Mouse (Mus musculus): ENCODE results near the gene Pde4dip.

The Pde4dip gene

DNA sequence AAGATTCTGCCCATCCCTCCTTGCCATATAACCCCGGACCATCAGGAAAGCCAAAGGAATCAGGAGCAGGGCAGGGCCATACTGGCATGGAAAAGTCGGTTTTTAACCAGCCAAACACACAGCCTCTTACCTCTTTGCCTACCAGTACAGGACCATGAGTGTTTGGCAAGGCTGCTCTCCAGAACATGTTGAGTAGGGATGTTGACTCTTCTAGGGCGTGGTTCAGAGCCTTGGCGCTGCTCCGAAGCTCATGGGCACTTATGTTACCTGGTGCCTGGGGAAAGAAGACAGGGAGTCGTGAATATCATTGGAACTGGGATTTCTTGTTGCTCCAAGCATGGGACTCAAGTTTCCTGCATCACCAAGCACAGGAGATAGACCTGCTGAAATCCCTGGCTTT lies 194.7 kb downstream of the Pde4dip start:
- no peak for DNase-seq (ENCODE audit: low read depth in 1 of 2, low spot score in 2 of 2)

DNA sequence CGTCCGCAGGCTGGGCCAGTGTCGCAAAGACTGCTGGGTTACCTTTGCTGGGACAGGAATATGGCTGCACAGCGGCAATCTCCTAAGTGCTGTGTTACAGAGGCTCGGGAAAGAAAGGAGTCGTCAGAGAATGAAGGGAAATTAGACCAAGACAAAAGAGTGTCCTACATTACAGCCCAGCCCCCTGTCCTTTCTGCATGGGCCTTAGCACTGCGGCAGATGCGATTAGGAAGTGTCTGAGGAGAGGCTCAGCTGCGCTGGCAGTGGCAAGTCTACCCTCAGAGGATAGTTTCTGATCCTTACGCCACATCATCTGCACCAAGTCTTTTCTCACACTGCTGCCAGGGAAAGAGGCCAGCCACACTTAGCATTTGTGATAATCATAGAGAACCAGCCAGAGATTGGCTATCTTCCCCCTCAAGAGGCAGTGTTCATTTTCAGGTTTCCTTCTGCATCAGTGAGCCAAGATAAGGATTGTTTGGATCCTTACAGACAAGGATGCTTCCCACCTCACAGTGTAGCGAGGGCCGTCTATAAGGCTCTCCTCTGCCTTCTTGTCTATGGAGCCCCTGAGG lies 197.0 kb downstream of the Pde4dip start:
- DNase-seq (ENCODE audit: low read depth in 1 of 2, low spot score in 2 of 2) = no peak

DNA sequence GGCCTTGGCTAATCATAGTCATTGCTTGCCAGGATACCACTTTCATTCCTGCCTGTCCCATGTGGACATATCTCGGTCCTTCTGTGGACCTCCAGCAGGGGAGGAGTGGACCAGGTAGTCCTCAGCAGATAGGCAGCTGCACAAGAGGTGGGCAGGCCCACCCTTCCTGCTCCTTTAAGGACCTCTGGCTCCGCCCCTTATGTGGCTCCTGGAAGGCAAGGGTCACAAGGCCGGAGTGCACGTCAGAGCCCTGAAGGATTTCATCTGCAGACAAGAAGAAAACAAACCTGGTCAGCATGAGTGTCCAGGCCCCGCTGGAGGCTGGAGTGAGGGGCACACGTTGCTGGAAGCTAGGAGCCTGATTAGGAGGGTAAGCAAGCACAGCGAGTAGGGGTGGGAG lies 197.9 kb downstream of the Pde4dip start:
- no peak for DNase-seq (ENCODE audit: low read depth in 1 of 2, low spot score in 2 of 2)

DNA sequence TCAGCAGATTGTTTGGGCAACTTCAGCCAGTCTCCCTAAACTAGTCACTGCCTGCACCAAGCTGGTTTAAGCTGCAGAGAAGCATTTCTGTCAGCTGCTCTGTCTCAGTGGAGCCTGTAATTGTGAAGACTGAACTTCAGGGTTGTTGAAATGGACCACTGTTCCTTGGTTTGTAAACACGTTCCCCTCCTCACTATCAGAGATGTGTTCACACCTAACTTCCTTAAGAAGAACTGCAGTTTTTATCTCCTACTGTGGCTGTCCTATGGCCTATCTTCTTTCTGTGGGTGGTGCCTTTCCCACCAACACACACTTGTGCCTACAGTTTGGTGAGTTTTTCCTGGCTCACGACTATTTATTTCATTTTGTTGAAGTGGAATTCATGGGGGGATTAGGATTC lies 199.2 kb downstream of the Pde4dip start:
- DNase-seq (ENCODE audit: low read depth in 1 of 2, low spot score in 2 of 2) = no peak

DNA sequence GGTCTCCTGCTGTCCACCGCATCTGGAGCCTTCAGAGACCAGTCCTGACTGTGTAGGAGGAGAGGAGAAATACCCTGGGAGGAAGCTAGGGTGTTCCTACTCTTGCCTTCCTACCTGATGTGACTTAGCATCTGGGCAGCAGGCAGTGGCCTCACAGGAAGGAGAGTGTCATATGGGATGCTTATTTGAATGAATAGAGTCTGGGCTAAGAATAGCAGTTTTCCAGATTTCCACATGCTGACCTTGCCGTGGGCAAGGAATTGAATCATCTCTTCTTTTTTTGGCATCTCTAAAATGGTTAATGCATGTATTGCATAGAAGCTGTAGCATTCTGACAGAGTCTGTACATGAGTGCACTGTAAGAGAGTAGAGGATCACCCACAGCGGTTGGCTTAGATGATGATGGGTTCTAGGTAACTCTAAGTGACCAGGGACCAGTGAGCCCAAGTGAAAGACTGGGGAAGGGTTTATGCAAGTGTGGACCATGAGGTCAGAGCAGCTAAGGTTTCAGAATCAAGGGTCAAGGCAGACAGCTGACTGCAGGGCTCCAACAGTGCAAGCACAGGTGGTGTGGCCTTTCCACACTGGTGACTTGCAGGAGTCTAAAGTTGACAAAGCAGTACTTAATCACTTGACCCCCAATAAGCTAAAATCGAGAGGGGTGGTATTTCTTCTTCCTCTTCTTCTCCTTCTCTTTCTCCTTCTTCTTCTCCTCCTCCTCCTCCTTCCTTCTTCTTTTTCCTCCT lies 202.0 kb downstream of the Pde4dip start:
- DNase-seq (ENCODE audit: low read depth in 1 of 2, low spot score in 2 of 2) = no peak

DNA sequence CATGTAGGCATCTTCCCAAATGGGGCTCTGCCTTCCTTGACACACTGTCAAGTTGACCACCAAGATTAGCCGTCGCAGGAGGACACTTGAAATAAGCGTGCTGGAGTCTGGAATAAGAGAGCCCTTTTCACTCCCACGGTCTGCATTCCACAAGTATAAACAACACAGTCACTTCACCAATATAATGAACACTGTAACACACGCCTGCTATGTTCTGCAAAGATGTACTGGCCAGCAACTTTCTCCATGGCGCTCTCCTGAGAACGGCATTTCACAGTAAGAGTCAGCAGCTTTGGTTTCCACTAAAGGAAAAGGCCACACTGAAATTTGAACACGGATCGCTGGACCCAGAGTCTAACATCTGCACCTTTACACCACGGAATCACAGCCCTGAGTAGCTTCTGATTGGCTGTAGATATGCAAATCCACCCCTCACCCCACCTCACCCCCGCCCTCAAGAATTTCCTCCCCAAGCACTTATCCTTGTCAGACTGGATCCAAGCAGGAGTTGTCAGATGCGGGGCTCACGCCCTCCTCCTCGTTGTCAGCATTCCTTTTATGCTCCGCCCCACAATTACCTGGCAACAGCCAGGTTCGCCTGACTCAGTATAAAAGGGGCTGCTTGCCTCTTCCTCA lies 204.8 kb downstream of the Pde4dip start:
- no peak for DNase-seq (ENCODE audit: low read depth in 1 of 2, low spot score in 2 of 2)

DNA sequence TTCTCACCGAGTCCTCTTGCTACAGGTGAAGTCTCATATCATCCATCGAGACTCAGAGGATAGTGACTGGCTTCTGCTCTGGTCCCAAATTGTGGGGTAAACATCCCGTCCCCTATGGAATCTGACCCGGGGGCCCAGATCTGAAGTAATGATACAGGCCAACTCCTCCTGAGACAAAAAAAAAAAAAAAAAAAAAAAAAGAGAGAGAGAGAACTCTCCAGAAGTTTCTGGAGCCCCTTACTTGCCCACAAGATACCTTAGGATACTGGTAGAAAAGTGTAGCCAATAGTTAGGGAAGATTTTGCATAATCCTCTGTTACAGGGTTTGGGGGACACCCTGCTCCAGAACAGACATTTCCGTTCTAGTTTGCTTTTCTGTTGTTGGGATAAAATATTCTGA lies 205.9 kb downstream of the Pde4dip start:
- DNase-seq (ENCODE audit: low read depth in 1 of 2, low spot score in 2 of 2) = no peak

DNA sequence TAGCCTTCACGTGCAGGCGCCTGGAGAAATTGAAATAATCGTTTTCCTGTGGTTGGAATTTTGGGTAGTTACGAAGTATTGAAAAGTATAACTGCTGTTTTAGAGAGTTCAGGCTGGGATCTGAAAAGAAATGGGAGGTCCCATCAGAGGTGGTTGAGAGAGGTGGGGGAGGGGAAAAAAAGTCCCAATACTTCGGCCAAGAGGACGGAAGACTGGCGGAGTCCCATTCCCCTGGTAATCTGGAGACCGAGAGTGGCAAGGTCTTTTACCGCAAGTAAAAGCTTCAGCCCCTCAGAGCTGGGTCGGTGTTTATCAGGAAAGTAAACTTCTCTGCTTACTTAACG lies 206.4 kb downstream of the Pde4dip start:
- no peak for DNase-seq (ENCODE audit: low read depth in 1 of 2, low spot score in 2 of 2)

DNA sequence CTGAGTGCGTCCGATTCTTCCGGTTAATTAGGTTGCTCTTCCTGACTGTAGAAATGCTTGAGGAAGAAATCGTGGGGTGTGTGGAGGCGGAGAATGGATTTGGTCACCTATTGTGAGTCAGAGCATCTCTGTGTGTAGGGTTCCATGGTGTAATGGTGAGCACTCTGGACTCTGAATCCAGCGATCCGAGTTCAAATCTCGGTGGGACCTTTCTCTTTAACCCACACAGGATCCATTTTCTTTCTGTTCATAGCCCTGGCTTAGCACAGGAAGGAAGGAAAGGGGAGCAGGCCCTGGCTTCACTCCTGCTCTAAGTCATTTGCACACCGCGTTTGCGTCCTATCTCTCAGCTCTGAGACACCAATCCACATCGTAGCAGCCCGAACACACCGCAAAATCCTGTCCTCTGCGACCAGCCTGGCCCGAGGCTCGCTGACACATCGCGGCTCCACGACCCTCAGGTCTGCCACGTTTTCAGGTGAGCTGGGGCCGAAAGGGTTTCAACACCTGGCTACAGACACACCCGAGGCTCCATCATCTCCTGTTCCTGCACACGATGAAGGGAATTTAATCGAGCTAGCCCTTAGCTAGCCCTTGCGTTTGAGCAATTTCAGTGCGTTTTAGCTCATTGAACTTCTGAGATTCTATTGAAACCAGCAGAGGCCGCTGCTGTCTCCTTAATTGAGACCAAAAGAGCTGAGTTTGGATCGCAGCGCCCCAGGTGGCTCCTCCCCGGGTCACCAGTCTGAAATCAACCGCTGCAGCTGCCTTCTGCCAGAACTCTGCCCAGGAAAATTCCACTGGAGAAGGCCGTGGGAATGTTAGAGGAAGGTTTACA lies 207.0 kb downstream of the Pde4dip start:
- peak; percentile 11 to 61 for DNase-seq (ENCODE audit: low read depth in 1 of 2, low spot score in 2 of 2)

DNA sequence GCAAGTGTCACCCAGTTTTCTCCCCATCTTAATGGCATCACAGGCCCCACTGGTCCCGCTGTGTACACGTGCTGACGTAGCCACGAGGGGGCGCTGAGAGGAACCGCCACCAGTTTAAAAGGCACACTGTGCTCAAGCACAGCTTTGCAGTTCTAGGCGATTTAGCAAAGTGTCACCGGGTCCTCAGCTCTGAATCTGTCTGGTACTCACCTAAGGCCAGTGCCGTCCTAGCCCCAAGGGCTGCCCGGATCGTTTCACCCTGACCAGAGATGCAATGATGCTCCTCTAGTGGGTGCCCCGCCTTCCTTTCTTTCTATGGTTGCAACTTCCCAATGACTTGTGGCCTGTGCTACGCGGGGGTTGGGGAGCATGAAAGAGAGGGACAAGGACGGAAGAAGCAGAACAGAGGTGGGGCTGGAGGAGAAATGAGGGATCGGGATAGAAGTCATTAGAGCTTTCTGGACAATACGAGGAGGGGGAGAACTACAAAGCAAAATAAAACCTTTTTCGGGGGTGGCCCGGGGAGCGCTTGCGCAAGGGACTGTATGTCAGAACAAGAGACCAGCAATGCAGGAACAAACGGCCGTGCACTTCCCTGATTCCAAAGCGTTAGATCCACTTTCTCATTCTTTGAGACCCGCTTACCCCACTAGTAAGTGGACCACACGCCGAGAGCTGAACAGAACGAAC lies 207.7 kb downstream of the Pde4dip start:
- peak; percentile 48 to 75 for DNase-seq (ENCODE audit: low read depth in 1 of 2, low spot score in 2 of 2)

DNA sequence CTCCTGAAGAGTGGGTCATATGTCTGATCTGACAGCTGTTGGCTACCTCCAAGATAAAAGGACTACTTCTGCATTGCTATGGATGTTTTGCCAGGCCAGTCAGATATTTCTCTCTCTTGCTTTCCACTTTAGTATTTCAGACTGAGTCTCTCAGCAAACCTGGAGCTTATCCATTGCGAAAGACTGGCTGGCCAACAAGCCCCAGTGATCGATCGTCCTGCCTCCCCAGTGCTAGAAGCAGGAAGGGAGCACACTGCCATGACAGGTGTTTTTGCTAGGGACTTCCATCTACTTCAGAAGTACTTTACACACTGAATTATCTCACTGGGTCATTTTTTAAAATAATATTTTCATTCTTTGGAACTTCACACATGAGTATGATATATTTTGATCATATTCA lies 210.1 kb downstream of the Pde4dip start:
- no peak for DNase-seq (ENCODE audit: low read depth in 1 of 2, low spot score in 2 of 2)

DNA sequence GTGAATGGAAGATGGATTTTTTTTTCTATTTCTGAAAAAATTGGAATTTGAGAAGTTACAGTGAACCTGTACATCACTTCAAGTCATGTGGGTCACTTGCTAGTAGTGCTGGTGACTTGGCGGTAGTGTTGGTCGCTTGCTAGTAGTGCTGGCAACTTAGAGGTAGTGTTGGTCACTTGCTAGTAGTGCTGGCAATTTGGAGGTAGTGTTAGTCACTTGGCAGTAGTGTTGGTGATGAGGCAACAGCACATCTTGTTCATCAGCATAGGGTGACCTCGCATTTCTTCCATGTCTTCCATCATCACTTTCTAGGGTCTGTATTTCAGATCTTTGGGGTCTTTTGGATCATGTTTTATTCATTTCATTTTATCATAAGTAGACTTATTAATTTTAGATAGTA lies 212.4 kb downstream of the Pde4dip start:
- DNase-seq (ENCODE audit: low read depth in 1 of 2, low spot score in 2 of 2) = no peak

DNA sequence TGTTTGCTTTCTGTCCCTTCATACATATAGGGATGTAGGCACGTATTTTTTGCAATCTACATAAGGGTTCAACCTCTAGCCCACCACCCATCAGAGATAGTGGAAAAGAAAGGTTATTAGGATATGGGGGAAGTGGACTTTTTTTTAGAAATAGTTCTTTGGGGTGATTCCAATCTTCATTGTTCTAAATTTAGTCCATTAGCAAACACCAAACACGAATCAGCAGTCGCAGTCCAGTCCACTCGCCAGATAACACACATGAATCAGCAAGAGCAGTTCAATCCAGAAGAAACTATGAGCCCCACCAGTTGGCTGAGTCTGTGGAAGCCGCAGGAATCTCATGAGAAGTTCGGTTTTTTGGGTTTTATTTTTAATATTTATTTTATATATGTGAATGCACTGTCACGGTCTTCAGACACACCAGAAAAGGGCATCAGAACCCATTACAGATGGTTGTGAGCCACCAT lies 213.8 kb downstream of the Pde4dip start, which contains the start of gene Gm17651:
Gene Gm17651 (minus strand): TSS at position 51 of the 467 bp plus-strand sequence.
- no peak for DNase-seq (ENCODE audit: low read depth in 1 of 2, low spot score in 2 of 2)

DNA sequence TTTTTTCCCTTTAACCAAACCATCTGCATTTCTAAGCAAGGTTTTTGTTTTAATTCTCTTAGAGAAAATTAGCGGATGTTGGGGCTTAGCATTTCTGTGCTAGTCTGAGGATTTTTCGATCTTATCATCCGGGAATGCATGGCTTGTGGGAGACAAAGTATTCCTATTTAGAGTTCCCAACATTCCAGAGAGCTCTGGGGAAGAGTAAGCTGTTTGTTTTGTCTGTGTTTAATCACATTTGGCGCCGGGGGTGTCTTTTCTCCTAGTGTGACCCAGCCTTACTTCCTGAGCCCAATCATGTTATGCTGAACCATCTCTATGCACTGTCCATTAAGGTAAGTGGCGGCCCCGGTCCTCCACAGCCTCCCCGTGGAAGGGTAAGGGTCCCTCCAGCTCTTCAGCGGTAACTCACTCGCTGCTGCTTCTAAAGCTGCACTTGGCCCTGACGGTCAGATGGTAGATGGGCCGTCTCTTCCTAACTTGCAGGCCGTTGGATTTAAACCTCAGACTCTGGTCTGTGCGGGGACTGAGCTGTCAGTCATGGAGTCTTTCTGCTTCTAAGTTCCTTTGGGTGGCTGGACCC lies 221.3 kb downstream of the Pde4dip start:
- no peak for DNase-seq (ENCODE audit: low read depth in 1 of 2, low spot score in 2 of 2)

DNA sequence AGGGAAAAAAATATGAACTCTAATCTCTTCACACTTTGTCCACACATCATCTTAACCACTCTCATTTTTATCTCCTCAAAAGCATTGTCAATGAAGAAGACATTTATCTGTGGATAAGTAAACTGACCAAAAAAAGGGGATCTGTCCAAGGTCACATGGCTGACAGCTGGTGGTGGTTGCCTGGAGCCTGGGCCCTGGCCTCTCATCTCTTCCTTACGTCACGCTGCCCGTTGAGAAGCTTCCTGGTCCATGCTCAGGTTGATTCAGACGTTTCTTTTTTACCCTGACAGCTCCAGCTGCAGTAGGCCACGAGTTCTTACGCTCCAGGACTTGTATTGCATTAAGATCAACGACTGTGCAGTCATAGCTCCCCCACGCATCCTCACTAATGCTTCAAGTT lies 222.4 kb downstream of the Pde4dip start:
- DNase-seq (ENCODE audit: low read depth in 1 of 2, low spot score in 2 of 2) = no peak

DNA sequence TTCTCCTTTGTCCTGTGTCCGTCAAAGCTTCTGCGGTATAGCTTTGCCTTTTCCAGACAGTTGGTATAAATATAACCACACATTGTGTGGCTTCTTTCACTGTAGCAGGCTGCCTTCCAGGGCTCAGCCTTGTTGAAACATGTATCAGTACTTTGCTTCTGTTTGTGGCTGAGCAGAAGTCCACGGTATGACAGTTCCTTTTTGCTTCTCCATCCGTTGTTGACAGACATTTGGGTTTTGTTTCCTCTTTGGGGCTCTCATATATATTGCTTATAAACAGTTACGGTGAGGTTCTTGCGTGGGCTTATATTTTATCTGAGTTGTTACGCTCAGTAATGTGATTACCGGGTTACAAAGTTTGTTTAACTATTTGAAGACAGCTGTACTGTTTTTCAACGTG lies 223.0 kb downstream of the Pde4dip start:
- no peak for DNase-seq (ENCODE audit: low read depth in 1 of 2, low spot score in 2 of 2)

DNA sequence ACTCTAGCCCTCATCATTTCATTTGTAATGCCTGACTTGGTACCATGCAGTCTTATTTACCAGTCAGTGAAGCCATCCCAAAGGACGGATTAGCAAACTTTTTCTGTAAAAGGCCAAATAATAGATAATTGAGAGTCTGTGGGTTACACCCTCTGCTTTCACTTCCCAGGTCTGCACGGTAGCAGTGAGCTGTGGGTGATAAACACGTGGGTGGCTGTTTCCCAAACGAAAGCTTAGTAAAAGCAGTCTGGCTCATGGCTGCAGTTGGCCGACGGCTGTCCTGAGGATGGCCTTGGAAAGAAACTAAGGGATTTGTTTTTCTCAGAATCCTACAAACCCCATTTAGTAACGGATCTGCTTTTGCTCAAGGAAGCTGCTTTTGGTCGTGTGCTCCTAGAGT lies 227.3 kb downstream of the Pde4dip start:
- peak; percentile 32 to 36 for DNase-seq (ENCODE audit: low read depth in 1 of 2, low spot score in 2 of 2)

DNA sequence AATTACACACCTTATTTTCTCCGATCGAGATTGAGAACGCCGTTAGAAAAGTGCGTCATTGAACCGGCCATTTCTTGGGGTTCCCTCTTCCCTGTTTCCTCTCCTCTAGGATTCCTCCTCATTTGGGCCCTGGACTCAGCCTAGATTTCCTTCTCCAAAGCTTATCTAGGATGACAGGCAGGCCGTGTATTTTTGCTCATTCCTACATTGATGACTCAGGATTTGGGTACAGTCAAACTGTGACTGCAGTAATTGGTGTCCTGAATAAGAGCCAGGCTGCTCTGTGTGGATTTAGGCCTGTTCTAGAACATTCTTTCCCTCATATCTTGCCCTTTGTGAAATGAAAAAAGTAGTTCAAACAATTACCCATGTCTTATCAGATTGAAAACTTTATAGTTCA lies 228.8 kb downstream of the Pde4dip start:
- no peak for DNase-seq (ENCODE audit: low read depth in 1 of 2, low spot score in 2 of 2)

DNA sequence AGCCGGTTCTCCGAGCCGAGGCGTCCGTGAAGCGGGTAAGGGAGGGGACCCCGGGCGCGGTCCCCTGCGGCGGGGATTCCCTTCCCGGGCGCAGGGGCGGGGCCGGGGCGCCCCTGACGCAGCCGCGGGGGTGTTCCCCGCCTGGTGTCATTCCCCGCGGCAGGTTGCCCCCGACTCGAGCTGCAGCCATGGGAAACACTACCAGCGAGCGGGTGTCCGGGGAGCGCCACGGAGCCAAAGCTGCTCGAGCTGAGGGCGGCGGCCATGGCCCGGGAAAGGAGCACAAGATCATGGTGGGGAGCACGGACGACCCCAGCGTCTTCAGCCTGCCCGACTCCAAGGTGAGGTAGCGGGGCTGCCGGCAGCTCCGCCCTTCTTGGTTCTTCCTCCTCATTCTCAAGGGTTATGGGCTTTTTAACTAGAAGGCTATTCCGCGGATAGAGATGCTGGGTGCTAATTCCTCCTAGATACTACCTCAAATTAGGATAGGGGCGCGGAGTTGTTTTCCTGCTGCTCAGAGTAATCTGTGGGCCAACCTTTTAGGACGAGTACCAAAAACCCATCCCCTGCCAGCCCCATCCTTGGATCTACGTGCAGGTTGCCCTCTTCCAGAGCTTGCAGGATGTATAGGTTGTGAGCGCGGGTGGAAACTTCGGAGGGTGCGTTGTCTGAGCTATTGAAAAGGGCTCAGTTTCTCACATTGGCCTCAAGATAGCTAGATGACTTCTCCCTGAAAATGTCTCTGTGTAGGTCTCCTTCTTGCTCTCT lies 229.9 kb downstream of the Pde4dip start:
- DNase-seq (ENCODE audit: low read depth in 1 of 2, low spot score in 2 of 2) = no peak
